ENCODE assay signal across 7 mouse cellular contexts in genomic region chr1:156938705-156939242, GRCm38 (mm10). TPM values are rescaled to one million over a fixed set of nuclear protein-coding genes. Genes with fewer than 3 reads are reported as not detected.
DNase-seq lines count a peak whose midpoint lies in the region; ATAC-seq and TF ChIP-seq lines count a peak whose summit lies in the region.

No protein-coding gene starts in this region.

- H3K79me2 ChIP-seq in heart, adult 2 months (replicated peaks; ENCODE audit: control insufficient read depth, insufficient read depth, low read length) = no peaks in the 10 kb centered on the region; the same call in 1 of the 2 replicates

- no peaks in the 10 kb centered on the region for H3K4me1 ChIP-seq in heart, adult 2 months (ENCODE audit: control insufficient read depth, insufficient read depth, low read length)
- peaks cover 8% of the 10 kb centered on the region; the same call in 1 of the 2 replicates for H3K4me1 ChIP-seq in kidney, adult 2 months (ENCODE audit: control insufficient read depth, insufficient read depth, low read length)
- peaks cover 18% of the 10 kb centered on the region for H3K4me1 ChIP-seq in limb, embryonic 13.5 days
- H3K4me1 ChIP-seq in midbrain, embryonic 15.5 days = peaks cover 19% of the 10 kb centered on the region

- H3K9me3 ChIP-seq in limb, embryonic 13.5 days = no peaks in the 10 kb centered on the region
- H3K9me3 ChIP-seq in midbrain, embryonic 15.5 days = no peaks in the 10 kb centered on the region

- peak overlapping the region; percentile 74 for H3K4me3 ChIP-seq in heart, adult 2 months
- peak overlapping the region; percentile 80 for H3K4me3 ChIP-seq in kidney, adult 2 months (ENCODE audit: insufficient read depth, low read depth, low read length)
- H3K4me3 ChIP-seq in limb, embryonic 13.5 days = peak overlapping the region; percentile 86
- H3K4me3 ChIP-seq in midbrain, embryonic 15.5 days = peak overlapping the region; percentile 99

- no peak for TF ChIP-seq POLR2A in heart, adult 2 months (IDR thresholded peaks at IDR 0.05; ENCODE audit: insufficient read depth, low read depth, low read length)
- TF ChIP-seq POLR2A in kidney, adult 2 months (IDR thresholded peaks at IDR 0.05; ENCODE audit: low read depth, low read length) = no peak

- under 1% methylated on average over 51 of the region's 51 CpGs for WGBS in heart, adult 2 months
- 1% methylated on average over 51 of the region's 51 CpGs for WGBS in kidney, adult 2 months
- WGBS in limb, embryonic 13.5 days = under 1% methylated on average over 40 of the region's 51 CpGs
- under 1% methylated on average over 49 of the region's 51 CpGs for WGBS in midbrain, embryonic 15.5 days

- peak; percentile 50 for DNase-seq in adrenal gland, adult 8-10 months
- DNase-seq in embryo, embryonic 10.5 days (ENCODE audit: low spot score) = peak; percentile 87
- peak; percentile 63 to 76 for DNase-seq in heart, adult 2 months
- peak; percentile 70 for DNase-seq in kidney, adult 2 months
- peak; percentile 53 to 83 for DNase-seq in spleen, postnatal 10 days (ENCODE audit: low spot score in 2 of 2)

- peak overlapping the region; percentile 31 for H3K27ac ChIP-seq in heart, adult 2 months
- no peak overlapping the region for H3K27ac ChIP-seq in kidney, adult 2 months (ENCODE audit: insufficient read depth, low read depth, low read length)
- peak overlapping the region; percentile 83 for H3K27ac ChIP-seq in limb, embryonic 13.5 days
- peak overlapping the region; percentile 99 for H3K27ac ChIP-seq in midbrain, embryonic 15.5 days

- no peaks in the 10 kb centered on the region for H3K27me3 ChIP-seq in heart, adult 2 months (ENCODE audit: control insufficient read depth, insufficient read depth, low read length)
- no peaks in the 10 kb centered on the region; the same call in 1 of the 2 replicates for H3K27me3 ChIP-seq in kidney, adult 2 months (replicated peaks; ENCODE audit: control insufficient read depth, insufficient read depth, low read length)
- peaks cover 21% of the 10 kb centered on the region; the same call in 1 of the 2 replicates for H3K27me3 ChIP-seq in limb, embryonic 13.5 days
- no peaks in the 10 kb centered on the region for H3K27me3 ChIP-seq in midbrain, embryonic 15.5 days (replicated peaks)

- no peak for TF ChIP-seq CTCF in heart, adult 2 months (IDR thresholded peaks at IDR 0.05)
- no peak for TF ChIP-seq CTCF in kidney, adult 2 months (conservative IDR thresholded peaks at IDR 0.05; ENCODE audit: insufficient read depth, insufficient read length, low read depth, low read length)

- peak overlapping the region; percentile 93 for H3K4me2 ChIP-seq in limb, embryonic 13.5 days (replicated peaks)
- H3K4me2 ChIP-seq in midbrain, embryonic 15.5 days = peak overlapping the region; percentile 52

- peak; percentile 79 for ATAC-seq in limb, embryonic 13.5 days (ENCODE audit: low FRiP score, low read depth)
- ATAC-seq in midbrain, embryonic 15.5 days (replicated peaks) = peak; percentile 88

- H3K36me3 ChIP-seq in heart, adult 2 months (ENCODE audit: control insufficient read depth, insufficient read depth, low read length) = no peaks in the 10 kb centered on the region
- H3K36me3 ChIP-seq in kidney, adult 2 months (ENCODE audit: control insufficient read depth, insufficient read depth, low read length) = no peaks in the 10 kb centered on the region
- H3K36me3 ChIP-seq in limb, embryonic 13.5 days = no peaks in the 10 kb centered on the region
- H3K36me3 ChIP-seq in midbrain, embryonic 15.5 days (replicated peaks) = no peaks in the 10 kb centered on the region

- H3K9ac ChIP-seq in heart, adult 2 months (ENCODE audit: low read depth, low read length) = peak overlapping the region; percentile 80
- H3K9ac ChIP-seq in limb, embryonic 13.5 days = peak overlapping the region; percentile 87
- H3K9ac ChIP-seq in midbrain, embryonic 15.5 days = peak overlapping the region; percentile 97

- no peak for TF ChIP-seq EP300 in heart, adult 2 months (IDR thresholded peaks at IDR 0.05; ENCODE audit: insufficient read depth, low read depth, low read length)

- intact Hi-C loops in heart, adult 2 months (cut with DNase I) = no loop called here

RNA-seq across cellular contexts. Expression of gene Ralgps2, which starts 0.7 kb away (rescaled TPM):
- 10 to 100 TPM; 23.3 to 31.0 (median 29.4) TPM for total RNA-seq in adrenal gland, adult 8-10 months (2022)
- total RNA-seq in heart, adult 2 months (2021) = 1 to 10 TPM; 8.1 TPM
- 3.5 and 4.9 TPM in 2 replicates for polyA plus RNA-seq in heart, adult 2 months (2012; rRNA removed)
- polyA plus RNA-seq in kidney, adult 2 months (2012; rRNA removed) = 4.5 and 5.9 TPM in 2 replicates
- polyA plus RNA-seq in limb, embryonic 13.5 days (2015; fragmentation: Nextera tagmentation; extraction: Ambion mirVana) = 71.2 and 72.8 TPM in 2 replicates
- 87.9 and 104 TPM in 2 replicates for polyA plus RNA-seq in midbrain, embryonic 15.5 days (2015; fragmentation: Nextera tagmentation; extraction: Ambion mirVana)

Comparison
In these comparisons a context has a peak if more than half of its experiments do, and no peak if none do; other contexts are left out.
1. RNA of gene Ralgps2, which starts 0.7 kb away (polyA plus RNA-seq): 87.9 to 104 TPM in midbrain, embryonic 15.5 days and 71.2 to 72.8 TPM in limb, embryonic 13.5 days; 4.5 to 5.9 TPM in kidney, adult 2 months and 3.5 to 4.9 TPM in heart, adult 2 months; every median in the first group is over 10 times any median in the second.
2. Peak in every context shown above with its lines, with median percentiles within 50 percentile points of each other: DNase-seq, H3K4me3 ChIP-seq and H3K9ac ChIP-seq.